8 mouse cellular contexts compared by ENCODE assay signal in the genomic region with DNA sequence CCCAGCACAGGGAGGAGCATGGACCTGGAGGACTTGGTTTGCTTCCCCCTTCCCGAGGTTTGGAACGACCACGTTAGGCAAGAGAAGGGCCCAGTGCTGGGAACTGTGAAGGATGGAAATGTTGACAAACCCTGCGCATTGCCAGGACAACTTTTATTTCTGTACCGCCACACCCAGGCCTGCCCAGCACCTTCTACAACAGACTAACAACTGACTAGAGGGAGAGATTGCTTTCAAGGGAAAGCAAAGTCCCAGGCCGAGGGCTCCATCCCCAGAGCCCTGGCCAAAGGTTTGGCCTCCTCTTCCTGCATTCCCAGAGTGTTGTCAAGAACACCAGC. TPM values are rescaled to one million over a fixed set of nuclear protein-coding genes. Genes with fewer than 3 reads are reported as not detected.
DNase-seq lines count a peak whose midpoint lies in the region; ATAC-seq lines count a peak whose summit lies in the region.

No protein-coding gene starts in this region.

- ATAC-seq in kidney, embryonic 15.5 days (replicated peaks; ENCODE audit: low FRiP score), result no peak
- no peak for ATAC-seq in embryonic facial prominence, embryonic 11.5 days (replicated peaks; ENCODE audit: insufficient number of reproducible peaks, low FRiP score, low TSS enrichment, low read depth)
- peak; percentile 37 for ATAC-seq in intestine, embryonic 16.5 days
- ATAC-seq in midbrain, embryonic 14.5 days (ENCODE audit: low FRiP score, low TSS enrichment), result no peak
- ATAC-seq in megakaryocyte-erythroid progenitor cell, adult 5-6 weeks (replicated peaks; ENCODE audit: low FRiP score, low TSS enrichment, poor library complexity, severe bottlenecking), result no peak

- no peak overlapping the region for H3K4me3 ChIP-seq in kidney, embryonic 15.5 days (replicated peaks)
- H3K4me3 ChIP-seq in embryonic facial prominence, embryonic 11.5 days (ENCODE audit: low read depth, low read length), result no peak overlapping the region
- no peak overlapping the region for H3K4me3 ChIP-seq in intestine, embryonic 16.5 days (ENCODE audit: low read length)
- no peak overlapping the region for H3K4me3 ChIP-seq in midbrain, embryonic 14.5 days (replicated peaks; ENCODE audit: low read depth, low read length)

- no peaks in the 10 kb centered on the region for H3K27me3 ChIP-seq in kidney, embryonic 15.5 days
- H3K27me3 ChIP-seq in embryonic facial prominence, embryonic 11.5 days (ENCODE audit: control insufficient read depth, insufficient read depth, low read length), result no peaks in the 10 kb centered on the region
- H3K27me3 ChIP-seq in intestine, embryonic 16.5 days (replicated peaks; ENCODE audit: control insufficient read depth, insufficient read depth, low read length), result no peaks in the 10 kb centered on the region
- no peaks in the 10 kb centered on the region for H3K27me3 ChIP-seq in midbrain, embryonic 14.5 days (ENCODE audit: control insufficient read depth, insufficient read depth, low read length)

- peak overlapping the region; percentile 91 for H3K27ac ChIP-seq in kidney, embryonic 15.5 days
- H3K27ac ChIP-seq in embryonic facial prominence, embryonic 11.5 days (replicated peaks; ENCODE audit: low read depth, low read length), result no peak overlapping the region
- H3K27ac ChIP-seq in intestine, embryonic 16.5 days (ENCODE audit: low read length), result peak overlapping the region; percentile 98
- no peak overlapping the region for H3K27ac ChIP-seq in midbrain, embryonic 14.5 days (replicated peaks; ENCODE audit: low read depth, low read length)

- peaks cover 18% of the 10 kb centered on the region for H3K36me3 ChIP-seq in kidney, embryonic 15.5 days
- H3K36me3 ChIP-seq in embryonic facial prominence, embryonic 11.5 days (replicated peaks; ENCODE audit: control insufficient read depth, insufficient read depth, low read depth, low read length), result no peaks in the 10 kb centered on the region; the same call in none of the 2 replicates
- no peaks in the 10 kb centered on the region; the same call in 1 of the 2 replicates for H3K36me3 ChIP-seq in intestine, embryonic 16.5 days (ENCODE audit: control insufficient read depth, insufficient read depth, low read length)
- peaks cover 11% of the 10 kb centered on the region for H3K36me3 ChIP-seq in midbrain, embryonic 14.5 days (ENCODE audit: control insufficient read depth, insufficient read depth, low read length)

- DNase-seq in kidney, postnatal 25 days, result no peak
- no peak for DNase-seq in embryonic facial prominence, embryonic 11.5 days (ENCODE audit: low spot score)
- DNase-seq in midbrain, embryonic 14.5 days, result no peak
- no peak for DNase-seq in adrenal gland, postnatal 14 days
- no peak for DNase-seq in urinary bladder, adult 2 months (ENCODE audit: low spot score)

- H3K4me1 ChIP-seq in kidney, embryonic 15.5 days, result peaks cover 59% of the 10 kb centered on the region
- peaks cover 8% of the 10 kb centered on the region for H3K4me1 ChIP-seq in embryonic facial prominence, embryonic 11.5 days (ENCODE audit: control insufficient read depth, insufficient read depth, low read length)
- H3K4me1 ChIP-seq in intestine, embryonic 16.5 days (ENCODE audit: control insufficient read depth, insufficient read depth, low read length), result peaks cover 49% of the 10 kb centered on the region
- peaks cover 7% of the 10 kb centered on the region for H3K4me1 ChIP-seq in midbrain, embryonic 14.5 days (ENCODE audit: control insufficient read depth, insufficient read depth, low read length)

- no peak overlapping the region for H3K4me2 ChIP-seq in kidney, embryonic 15.5 days
- H3K4me2 ChIP-seq in embryonic facial prominence, embryonic 11.5 days (ENCODE audit: low read depth, low read length), result no peak overlapping the region
- 0 out of 2 replicates have a peak overlapping the region, but pooled peaks have one; percentile 24 for H3K4me2 ChIP-seq in intestine, embryonic 16.5 days (ENCODE audit: low read depth, low read length)
- no peak overlapping the region for H3K4me2 ChIP-seq in midbrain, embryonic 14.5 days (ENCODE audit: low read length)

- no peak overlapping the region for H3K9ac ChIP-seq in kidney, embryonic 15.5 days
- 0 out of 2 replicates have a peak overlapping the region, but pooled peaks have one; percentile 4 for H3K9ac ChIP-seq in embryonic facial prominence, embryonic 11.5 days (replicated peaks; ENCODE audit: low read length)
- peak overlapping the region; percentile 62 for H3K9ac ChIP-seq in intestine, embryonic 16.5 days (ENCODE audit: low read depth, low read length)
- 0 out of 2 replicates have a peak overlapping the region, but pooled peaks have one; percentile 3 for H3K9ac ChIP-seq in midbrain, embryonic 14.5 days (replicated peaks; ENCODE audit: low read length)

- no peaks in the 10 kb centered on the region for H3K9me3 ChIP-seq in kidney, embryonic 15.5 days (replicated peaks)
- no peaks in the 10 kb centered on the region for H3K9me3 ChIP-seq in embryonic facial prominence, embryonic 11.5 days (replicated peaks; ENCODE audit: control insufficient read depth, low read length)
- no peaks in the 10 kb centered on the region for H3K9me3 ChIP-seq in intestine, embryonic 16.5 days (ENCODE audit: control insufficient read depth, low read length)
- no peaks in the 10 kb centered on the region for H3K9me3 ChIP-seq in midbrain, embryonic 14.5 days (ENCODE audit: control insufficient read depth, low read length)

- WGBS in kidney, embryonic 15.5 days, result 47% methylated on average over 6 of the region's 6 CpGs
- WGBS in embryonic facial prominence, embryonic 11.5 days, result 51% methylated on average over 6 of the region's 6 CpGs
- 25% methylated on average over 6 of the region's 6 CpGs for WGBS in intestine, embryonic 16.5 days
- WGBS in midbrain, embryonic 14.5 days, result 61% methylated on average over 6 of the region's 6 CpGs

RNA-seq across cellular contexts. Expression of a gene that starts 8.5 kb away (rescaled TPM):
- polyA plus RNA-seq in kidney, embryonic 15.5 days (2015; fragmentation: Nextera tagmentation; extraction: Ambion mirVana), result 9.2 and 10.7 TPM in 2 replicates
- polyA plus RNA-seq in embryonic facial prominence, embryonic 11.5 days (2014; fragmentation: Nextera tagmentation; extraction: Ambion mirVana), result 7.1 and 8.3 TPM in 2 replicates
- 5.8 TPM in 2 replicates for polyA plus RNA-seq in intestine, embryonic 16.5 days (2015; fragmentation: Nextera tagmentation; extraction: Ambion mirVana)
- polyA plus RNA-seq in midbrain, embryonic 14.5 days (2014; fragmentation: Nextera tagmentation; extraction: Ambion mirVana), result 22.9 and 24.7 TPM in 2 replicates
- total RNA-seq in adrenal gland, postnatal 14 days (2021), result 3.9 and 5.6 TPM in 2 replicates
- total RNA-seq in megakaryocyte-erythroid progenitor cell, adult 5-6 weeks (2014; fragmentation: Nextera tagmentation), result 4.1 and 12.1 TPM in 2 replicates
- 1.6 and 7.8 TPM in 2 replicates for total RNA-seq in megakaryocyte-erythroid progenitor cell, adult 5-6 weeks (2017)
- polyA plus RNA-seq in urinary bladder, adult 2 months (2012; rRNA removed), result 4.1 and 4.5 TPM in 2 replicates

RNA-seq across cellular contexts. Expression of a gene that starts 24.7 kb away (rescaled TPM):
- polyA plus RNA-seq in kidney, embryonic 15.5 days (2015; fragmentation: Nextera tagmentation; extraction: Ambion mirVana), result 5.0 and 5.5 TPM in 2 replicates
- 5.3 and 5.6 TPM in 2 replicates for polyA plus RNA-seq in embryonic facial prominence, embryonic 11.5 days (2014; fragmentation: Nextera tagmentation; extraction: Ambion mirVana)
- polyA plus RNA-seq in intestine, embryonic 16.5 days (2015; fragmentation: Nextera tagmentation; extraction: Ambion mirVana), result 4.2 and 4.6 TPM in 2 replicates
- polyA plus RNA-seq in midbrain, embryonic 14.5 days (2014; fragmentation: Nextera tagmentation; extraction: Ambion mirVana), result 3.9 and 5.9 TPM in 2 replicates
- total RNA-seq in adrenal gland, postnatal 14 days (2021), result 57.8 and 62.1 TPM in 2 replicates
- total RNA-seq in megakaryocyte-erythroid progenitor cell, adult 5-6 weeks (2014; fragmentation: Nextera tagmentation), result 10.5 and 15.5 TPM in 2 replicates
- 22.8 and 32.0 TPM in 2 replicates for total RNA-seq in megakaryocyte-erythroid progenitor cell, adult 5-6 weeks (2017)
- 28.4 and 29.3 TPM in 2 replicates for polyA plus RNA-seq in urinary bladder, adult 2 months (2012; rRNA removed)

RNA-seq across cellular contexts. Expression of a gene that starts 30.2 kb away (rescaled TPM):
- polyA plus RNA-seq in kidney, embryonic 15.5 days (2015; fragmentation: Nextera tagmentation; extraction: Ambion mirVana), result 2.2 and 3.8 TPM in 2 replicates
- 0.70 and 0.72 TPM in 2 replicates for polyA plus RNA-seq in embryonic facial prominence, embryonic 11.5 days (2014; fragmentation: Nextera tagmentation; extraction: Ambion mirVana)
- polyA plus RNA-seq in intestine, embryonic 16.5 days (2015; fragmentation: Nextera tagmentation; extraction: Ambion mirVana), result 2.2 and 2.3 TPM in 2 replicates
- polyA plus RNA-seq in midbrain, embryonic 14.5 days (2014; fragmentation: Nextera tagmentation; extraction: Ambion mirVana), result 4.3 and 5.2 TPM in 2 replicates
- total RNA-seq in adrenal gland, postnatal 14 days (2021), result 14.4 and 30.4 TPM in 2 replicates
- total RNA-seq in megakaryocyte-erythroid progenitor cell, adult 5-6 weeks (2014; fragmentation: Nextera tagmentation), result 32.2 and 35.9 TPM in 2 replicates
- 7.4 and 9.7 TPM in 2 replicates for total RNA-seq in megakaryocyte-erythroid progenitor cell, adult 5-6 weeks (2017)
- 6.4 and 6.6 TPM in 2 replicates for polyA plus RNA-seq in urinary bladder, adult 2 months (2012; rRNA removed)

RNA-seq across cellular contexts. Expression of a gene that starts 39.2 kb away (rescaled TPM):
- polyA plus RNA-seq in kidney, embryonic 15.5 days (2015; fragmentation: Nextera tagmentation; extraction: Ambion mirVana), result 19.4 and 25.3 TPM in 2 replicates
- polyA plus RNA-seq in embryonic facial prominence, embryonic 11.5 days (2014; fragmentation: Nextera tagmentation; extraction: Ambion mirVana), result 6.4 and 7.8 TPM in 2 replicates
- polyA plus RNA-seq in intestine, embryonic 16.5 days (2015; fragmentation: Nextera tagmentation; extraction: Ambion mirVana), result 30.4 and 32.5 TPM in 2 replicates
- 8.0 and 8.4 TPM in 2 replicates for polyA plus RNA-seq in midbrain, embryonic 14.5 days (2014; fragmentation: Nextera tagmentation; extraction: Ambion mirVana)
- total RNA-seq in adrenal gland, postnatal 14 days (2021), result 77.8 and 84.9 TPM in 2 replicates
- total RNA-seq in megakaryocyte-erythroid progenitor cell, adult 5-6 weeks (2014; fragmentation: Nextera tagmentation), result 6.8 and 15.5 TPM in 2 replicates
- total RNA-seq in megakaryocyte-erythroid progenitor cell, adult 5-6 weeks (2017), result 10.8 and 11.4 TPM in 2 replicates
- polyA plus RNA-seq in urinary bladder, adult 2 months (2012; rRNA removed), result 59.4 and 76.0 TPM in 2 replicates

RNA-seq across cellular contexts. Expression of a gene that starts 39.3 kb away (rescaled TPM):
- 6.2 and 6.4 TPM in 2 replicates for polyA plus RNA-seq in kidney, embryonic 15.5 days (2015; fragmentation: Nextera tagmentation; extraction: Ambion mirVana)
- 0.87 and 1.1 TPM in 2 replicates for polyA plus RNA-seq in embryonic facial prominence, embryonic 11.5 days (2014; fragmentation: Nextera tagmentation; extraction: Ambion mirVana)
- polyA plus RNA-seq in intestine, embryonic 16.5 days (2015; fragmentation: Nextera tagmentation; extraction: Ambion mirVana), result 2.1 and 2.3 TPM in 2 replicates
- 0.92 and 1.8 TPM in 2 replicates for polyA plus RNA-seq in midbrain, embryonic 14.5 days (2014; fragmentation: Nextera tagmentation; extraction: Ambion mirVana)
- 9.3 and 11.2 TPM in 2 replicates for total RNA-seq in adrenal gland, postnatal 14 days (2021)
- not detected in 2 replicates for total RNA-seq in megakaryocyte-erythroid progenitor cell, adult 5-6 weeks (2014; fragmentation: Nextera tagmentation)
- not detected in 2 replicates for total RNA-seq in megakaryocyte-erythroid progenitor cell, adult 5-6 weeks (2017)
- polyA plus RNA-seq in urinary bladder, adult 2 months (2012; rRNA removed), result 30.9 and 36.8 TPM in 2 replicates

Comparison
In these comparisons a context has a peak if more than half of its experiments do, and no peak if none do; other contexts are left out.
1. H3K27ac ChIP-seq: peak in kidney, embryonic 15.5 days (single experiment) and intestine, embryonic 16.5 days (single experiment); none in embryonic facial prominence, embryonic 11.5 days (single experiment) and midbrain, embryonic 14.5 days (single experiment).